Mouse (Mus musculus) embryonic facial prominence, embryonic 10.5 days (tissue): ENCODE results near the gene Coro2a. TPM values are rescaled to one million over a fixed set of nuclear protein-coding genes. Genes with fewer than 3 reads are reported as not detected.
A peak's percentile ranks its signal among the peaks of the same experiment; 100 is the strongest.

Source experiments
- DNase-seq: peaks from one replicate; pipeline ENCODE4 v3.0.0-alpha.2; 2017; ENCODE audit warnings: low spot score
- H3K27ac ChIP-seq: fragments of 300-500 bp; sonication (generic); replicated peaks from 2 replicates; pipeline ENCODE4 v1.5.1; 2016; ENCODE audit warnings: mild to moderate bottlenecking
- H3K27me3 ChIP-seq: fragments of 300-500 bp; sonication (generic); replicated peaks from 2 replicates; pipeline ENCODE4 v1.6.1; 2016; ENCODE audit warnings: low read depth, mild to moderate bottlenecking; ENCODE audit not compliant: poor library complexity, severe bottlenecking
- H3K36me3 ChIP-seq: fragments of 300-500 bp; sonication (generic); replicated peaks from 2 replicates; pipeline ENCODE4 v1.6.1; 2016; ENCODE audit warnings: mild to moderate bottlenecking, moderate library complexity
- H3K4me1 ChIP-seq: fragments of 300-500 bp; sonication (generic); 2 replicates; pipeline ENCODE4 v1.6.1; 2016
- H3K4me3 ChIP-seq: fragments of 300-500 bp; sonication (generic); 2 replicates; pipeline ENCODE4 v1.5.1; 2016; ENCODE audit warnings: mild to moderate bottlenecking, moderate library complexity
- H3K9me3 ChIP-seq: fragments of 300-500 bp; sonication (generic); 2 replicates; pipeline ENCODE4 v1.6.1; 2016; ENCODE audit warnings: mild to moderate bottlenecking
- WGBS: fragments of 180-500 bp; shearing (Covaris S2); methylation state at CpG from one replicate; pipeline ENCODE4 v1.1.7; 2016; 5-methylcytosine and 5-hydroxymethylcytosine counted together
- polyA plus RNA-seq: library from polyadenylated mRNA; unstranded; fragments of >200 nt; fragmentation: Nextera tagmentation; extraction: Ambion mirVana; gene quantifications from 2 replicates; pipeline ENCODE4 v1.2.1, GENCODE M21; 2016

Coro2a gene
- polyA plus RNA-seq, 1 experiment from 2014 or later = 8.5 TPM

- Histone ChIP-seq H3K4me1 (peaks cover 13% of the 10 kb centered on the region), H3K4me3 (no peak overlapping the region), H3K27ac (no peak overlapping the region), H3K27me3 (peaks cover 22% of the 10 kb centered on the region; the same call in 1 of the 2 replicates), H3K36me3 (no peaks in the 10 kb centered on the region), H3K9me3 (no peaks in the 10 kb centered on the region)
- 89% methylated on average over 3 of the region's 3 CpGs for WGBS
- no peak for DNase-seq
Measured at GRCm38 (mm10) chr4:46526226-46526625, 75.8 kb downstream of the Coro2a start.

- 89% methylated on average over 4 of the region's 4 CpGs for WGBS
- peaks cover 19% of the 10 kb centered on the region for H3K4me1 ChIP-seq
- H3K9me3 ChIP-seq = no peaks in the 10 kb centered on the region
- no peak overlapping the region for H3K27ac ChIP-seq
- DNase-seq = no peak
- no peaks in the 10 kb centered on the region for H3K36me3 ChIP-seq
- H3K27me3 ChIP-seq = peaks cover 13% of the 10 kb centered on the region; the same call in 1 of the 2 replicates
- H3K4me3 ChIP-seq = no peak overlapping the region
Measured at GRCm38 (mm10) chr4:46523324-46523723, 78.7 kb downstream of the Coro2a start.

GRCm38 (mm10) chr4:46521457-46521856 is 80.5 kb downstream of the Coro2a start:
- no peak for DNase-seq
- WGBS = 80% methylated on average over 10 of the region's 10 CpGs
- peaks cover 10% of the 10 kb centered on the region for H3K4me1 ChIP-seq
- H3K27me3 ChIP-seq = peaks cover 2% of the 10 kb centered on the region; the same call in 1 of the 2 replicates
- no peaks in the 10 kb centered on the region for H3K9me3 ChIP-seq
- H3K36me3 ChIP-seq = no peaks in the 10 kb centered on the region
- H3K27ac ChIP-seq = no peak overlapping the region
- H3K4me3 ChIP-seq = no peak overlapping the region

- no peak for DNase-seq
- H3K4me1 ChIP-seq = peaks cover 10% of the 10 kb centered on the region
- no peaks in the 10 kb centered on the region for H3K36me3 ChIP-seq
- WGBS = 83% methylated on average over 2 of the region's 2 CpGs
- no peak overlapping the region for H3K27ac ChIP-seq
- no peaks in the 10 kb centered on the region for H3K9me3 ChIP-seq
- no peaks in the 10 kb centered on the region for H3K27me3 ChIP-seq
- no peak overlapping the region for H3K4me3 ChIP-seq
Measured at GRCm38 (mm10) chr4:46520491-46520890, 81.5 kb downstream of the Coro2a start.

GRCm38 (mm10) chr4:46507736-46508460 is 94.1 kb downstream of the Coro2a start:
- Histone ChIP-seq H3K4me3 (peak overlapping the region; percentile 71), H3K9me3 (no peaks in the 10 kb centered on the region)

GRCm38 (mm10) chr4:46506801-46507610 is 95.0 kb downstream of the Coro2a start:
- Histone ChIP-seq H3K9me3 (no peaks in the 10 kb centered on the region), H3K27me3 (peaks cover 33% of the 10 kb centered on the region), H3K4me3 (peak overlapping the region; percentile 71), H3K27ac (peak overlapping the region; percentile 35; the same call in 1 of the 2 replicates), H3K36me3 (peaks cover 27% of the 10 kb centered on the region), H3K4me1 (peaks cover 17% of the 10 kb centered on the region)
- WGBS = under 1% methylated on average over 94 of the region's 94 CpGs
- DNase-seq = peak; percentile 97

More at GRCm38 (mm10) chr4:46507736-46508460, 94.1 kb downstream of the Coro2a start:
- DNase-seq = peak; percentile 78
- WGBS = 12% methylated on average over 16 of the region's 16 CpGs
- Histone ChIP-seq H3K36me3 (peaks cover 18% of the 10 kb centered on the region), H3K4me1 (peaks cover 12% of the 10 kb centered on the region), H3K27me3 (peaks cover 33% of the 10 kb centered on the region), H3K27ac (no peak overlapping the region)

- no peak for DNase-seq
- H3K27me3 ChIP-seq = peaks cover 41% of the 10 kb centered on the region
- peaks cover 42% of the 10 kb centered on the region for H3K36me3 ChIP-seq
- WGBS = 71% methylated on average over 8 of the region's 8 CpGs
- H3K4me3 ChIP-seq = no peak overlapping the region
- H3K27ac ChIP-seq = no peak overlapping the region
- H3K4me1 ChIP-seq = peaks cover 17% of the 10 kb centered on the region
- no peaks in the 10 kb centered on the region for H3K9me3 ChIP-seq
Measured at GRCm38 (mm10) chr4:46505361-46506057, 96.5 kb downstream of the Coro2a start.

- H3K4me1 ChIP-seq = peaks cover 17% of the 10 kb centered on the region
- DNase-seq = no peak
- no peak overlapping the region for H3K27ac ChIP-seq
- no peak overlapping the region for H3K4me3 ChIP-seq
- H3K27me3 ChIP-seq = peaks cover 50% of the 10 kb centered on the region
- WGBS = 89% methylated on average over 3 of the region's 3 CpGs
- no peaks in the 10 kb centered on the region for H3K9me3 ChIP-seq
- peaks cover 56% of the 10 kb centered on the region for H3K36me3 ChIP-seq
Measured at GRCm38 (mm10) chr4:46503881-46504280, 98.1 kb downstream of the Coro2a start.

GRCm38 (mm10) chr4:46502606-46503502 is 99.1 kb downstream of the Coro2a start:
- Histone ChIP-seq H3K4me1 (peaks cover 23% of the 10 kb centered on the region), H3K27me3 (peaks cover 50% of the 10 kb centered on the region), H3K9me3 (no peaks in the 10 kb centered on the region), H3K4me3 (no peak overlapping the region), H3K27ac (no peak overlapping the region), H3K36me3 (peaks cover 62% of the 10 kb centered on the region)
- no peak for DNase-seq
- WGBS = 72% methylated on average over 16 of the region's 16 CpGs

- WGBS = 13% methylated on average over 4 of the region's 4 CpGs
- Histone ChIP-seq H3K4me1 (peaks cover 14% of the 10 kb centered on the region), H3K27me3 (peaks cover 23% of the 10 kb centered on the region), H3K9me3 (no peaks in the 10 kb centered on the region), H3K27ac (no peak overlapping the region), H3K36me3 (peaks cover 88% of the 10 kb centered on the region), H3K4me3 (no peak overlapping the region)
- peak; percentile 57 for DNase-seq
Measured at GRCm38 (mm10) chr4:46498976-46499375, 103.0 kb downstream of the Coro2a start.

GRCm38 (mm10) chr4:46498511-46498910 is 103.5 kb downstream of the Coro2a start:
- H3K27me3 ChIP-seq = peaks cover 22% of the 10 kb centered on the region
- H3K4me3 ChIP-seq = no peak overlapping the region
- WGBS = 47% methylated on average over 3 of the region's 3 CpGs
- peaks cover 14% of the 10 kb centered on the region for H3K4me1 ChIP-seq
- no peak for DNase-seq
- no peak overlapping the region for H3K27ac ChIP-seq
- H3K36me3 ChIP-seq = peaks cover 88% of the 10 kb centered on the region
- H3K9me3 ChIP-seq = no peaks in the 10 kb centered on the region
